Mouse (Mus musculus) E14TG2a.4 (cell line): Measurements from ENCODE around the gene Hspb6.

Source experiments
- CTCF ChIP-seq: conservative IDR thresholded peaks from 2 replicates; pipeline ENCODE4 v1.5.1; 2014; ENCODE audit warnings: low read length
- NANOG ChIP-seq: IDR thresholded peaks from 2 replicates; pipeline ENCODE4 v1.6.1; 2014; ENCODE audit warnings: borderline replicate concordance, low read length, mixed read lengths
- POU5F1 ChIP-seq: IDR thresholded peaks from 2 replicates; pipeline ENCODE4 v1.6.1; 2014; ENCODE audit warnings: low read length, borderline replicate concordance

DNA sequence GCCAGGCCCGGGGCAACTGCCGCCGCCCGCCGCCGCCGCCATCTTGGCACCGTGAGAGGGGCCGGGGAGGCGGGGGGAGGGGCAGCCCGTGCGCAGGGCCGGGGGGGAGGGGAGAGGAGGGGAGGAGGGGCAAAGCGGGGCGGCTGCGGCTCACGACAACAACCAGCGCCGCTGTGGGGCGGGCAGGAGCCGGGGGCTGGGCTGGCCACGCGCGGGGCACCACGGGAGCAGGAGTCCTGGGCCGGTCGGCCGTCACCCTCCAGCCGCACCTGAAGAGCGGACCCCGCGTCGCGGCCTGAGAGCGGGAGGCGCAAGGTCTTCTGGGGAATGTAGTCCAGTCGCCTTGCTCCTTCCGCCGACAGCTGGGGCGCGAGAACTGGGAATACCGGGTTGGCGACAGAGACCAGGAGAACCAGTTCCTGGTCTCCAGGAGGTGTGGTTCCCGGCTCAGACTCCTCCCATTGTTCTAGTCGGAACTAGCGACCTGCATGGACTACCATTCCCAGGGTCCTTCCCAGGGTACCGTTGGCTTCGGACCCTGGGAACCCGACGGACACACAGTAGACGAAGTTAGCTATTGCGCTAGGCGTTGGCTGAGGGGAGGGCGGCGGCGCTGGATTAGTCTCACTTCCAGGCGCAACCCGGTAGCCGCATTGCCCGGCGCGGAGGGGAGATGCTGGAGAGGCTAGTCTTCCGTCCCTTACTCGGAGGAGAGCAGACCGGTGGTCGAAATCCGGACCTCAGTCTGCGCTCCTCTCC, 36.9 kb downstream of the Hspb6 start, which contains the start of gene Kmt2b:
- TF ChIP-seq CTCF = no peak
- TF ChIP-seq NANOG = no peak
- TF ChIP-seq POU5F1 = no peak
